In genomic region chr12:54202765-54203655, GRCm38 (mm10) we compare ENCODE assay signal across 8 mouse cellular contexts. TPM values are rescaled to one million over a fixed set of nuclear protein-coding genes. Genes with fewer than 3 reads are reported as not detected.
DNase-seq lines count a peak whose midpoint lies in the region; ATAC-seq and TF ChIP-seq lines count a peak whose summit lies in the region.

No protein-coding gene starts in this region.

- no peaks in the 10 kb centered on the region for H3K36me3 ChIP-seq in heart, embryonic 10.5 days
- H3K36me3 ChIP-seq in ES-E14 (ENCODE audit: control insufficient read depth, insufficient read depth, low read length, poor library complexity, severe bottlenecking) = no peaks in the 10 kb centered on the region
- H3K36me3 ChIP-seq in embryonic facial prominence, embryonic 13.5 days = no peaks in the 10 kb centered on the region
- no peaks in the 10 kb centered on the region for H3K36me3 ChIP-seq in hindbrain, embryonic 12.5 days
- H3K36me3 ChIP-seq in limb, embryonic 14.5 days (ENCODE audit: control insufficient read depth, insufficient read depth, low read length) = no peaks in the 10 kb centered on the region
- no peaks in the 10 kb centered on the region for H3K36me3 ChIP-seq in midbrain, embryonic 15.5 days (replicated peaks)

- in situ Hi-C loops in ES-E14 (cut with MboI; ENCODE audit: low sequenced_read_pairs in 2 of 2, unreplicated experiment in 2 of 2) = no loop called here

- peak overlapping the region; percentile 100 for H3K4me2 ChIP-seq in embryonic facial prominence, embryonic 13.5 days
- peak overlapping the region; percentile 100 for H3K4me2 ChIP-seq in hindbrain, embryonic 12.5 days (replicated peaks)
- H3K4me2 ChIP-seq in limb, embryonic 14.5 days (replicated peaks; ENCODE audit: low read depth, low read length, severe bottlenecking) = peak overlapping the region; percentile 98
- H3K4me2 ChIP-seq in midbrain, embryonic 15.5 days = peak overlapping the region; percentile 99

- WGBS in heart, embryonic 10.5 days = 1% methylated on average over 55 of the region's 55 CpGs
- 5% methylated on average over 55 of the region's 55 CpGs for WGBS in embryonic facial prominence, embryonic 13.5 days
- 2% methylated on average over 55 of the region's 55 CpGs for WGBS in hindbrain, embryonic 12.5 days
- WGBS in limb, embryonic 14.5 days = 3% methylated on average over 54 of the region's 55 CpGs
- WGBS in midbrain, embryonic 15.5 days = 4% methylated on average over 55 of the region's 55 CpGs

- no peak for TF ChIP-seq POLR2A in limb, embryonic 14.5 days (IDR thresholded peaks at IDR 0.05; ENCODE audit: borderline replicate concordance, extremely low read depth, insufficient read depth, insufficient read length)

- peaks cover 16% of the 10 kb centered on the region; the same call in 1 of the 2 replicates for H3K27me3 ChIP-seq in heart, embryonic 10.5 days (ENCODE audit: insufficient read depth, poor library complexity, severe bottlenecking)
- H3K27me3 ChIP-seq in embryonic facial prominence, embryonic 13.5 days = peaks cover 27% of the 10 kb centered on the region
- peaks cover 3% of the 10 kb centered on the region for H3K27me3 ChIP-seq in hindbrain, embryonic 12.5 days
- peaks cover 15% of the 10 kb centered on the region for H3K27me3 ChIP-seq in limb, embryonic 14.5 days (ENCODE audit: control insufficient read depth, insufficient read depth, low read length)
- H3K27me3 ChIP-seq in midbrain, embryonic 15.5 days (replicated peaks) = peaks cover 17% of the 10 kb centered on the region

- peak; percentile 80 for DNase-seq in heart, embryonic 10.5 days (ENCODE audit: low spot score)
- DNase-seq in heart, adult 8-10 months (ENCODE audit: low spot score) = no peak
- DNase-seq in ES-E14 (ENCODE audit: low read depth, low spot score) = no peak
- DNase-seq in limb, embryonic 14.5 days (ENCODE audit: low spot score) = no peak
- DNase-seq in testis, postnatal 14 days (ENCODE audit: low spot score) = peak; percentile 27

- peak overlapping the region; percentile 70 for H3K4me3 ChIP-seq in heart, embryonic 10.5 days
- H3K4me3 ChIP-seq in ES-E14 (ENCODE audit: insufficient read depth in 1 of 2, low read depth in 1 of 2, low read length in 2 of 2, poor library complexity in 1 of 2, severe bottlenecking in 1 of 2) = peak overlapping the region; percentile 73 to 76
- H3K4me3 ChIP-seq in embryonic facial prominence, embryonic 13.5 days = peak overlapping the region; percentile 65
- peak overlapping the region; percentile 51 for H3K4me3 ChIP-seq in hindbrain, embryonic 12.5 days
- H3K4me3 ChIP-seq in limb, embryonic 14.5 days (replicated peaks; ENCODE audit: low read length) = peak overlapping the region; percentile 64
- H3K4me3 ChIP-seq in midbrain, embryonic 15.5 days = peak overlapping the region; percentile 48

- H3K4me1 ChIP-seq in heart, embryonic 10.5 days = peaks cover 35% of the 10 kb centered on the region
- peaks cover 0 to 6% of the 10 kb centered on the region in 2 experiments; a peak in 1 of 4 replicates for H3K4me1 ChIP-seq in ES-E14 (ENCODE audit: control insufficient read depth in 2 of 2, insufficient read depth in 2 of 2, low read length in 2 of 2, poor library complexity in 1 of 2)
- H3K4me1 ChIP-seq in embryonic facial prominence, embryonic 13.5 days = peaks cover 42% of the 10 kb centered on the region
- peaks cover 31% of the 10 kb centered on the region for H3K4me1 ChIP-seq in hindbrain, embryonic 12.5 days
- H3K4me1 ChIP-seq in limb, embryonic 14.5 days (ENCODE audit: control insufficient read depth, insufficient read depth, low read length) = peaks cover 17% of the 10 kb centered on the region
- H3K4me1 ChIP-seq in midbrain, embryonic 15.5 days = peaks cover 22% of the 10 kb centered on the region

- H3K27ac ChIP-seq in heart, embryonic 10.5 days = peak overlapping the region; percentile 82
- no peak overlapping the region for H3K27ac ChIP-seq in ES-E14 (ENCODE audit: insufficient read depth, low read depth, low read length, poor library complexity, severe bottlenecking)
- H3K27ac ChIP-seq in embryonic facial prominence, embryonic 13.5 days = no peak overlapping the region
- no peak overlapping the region for H3K27ac ChIP-seq in hindbrain, embryonic 12.5 days
- no peak overlapping the region for H3K27ac ChIP-seq in limb, embryonic 14.5 days (replicated peaks; ENCODE audit: low read depth, low read length)
- no peak overlapping the region for H3K27ac ChIP-seq in midbrain, embryonic 15.5 days

- peak; percentile 40; the same call in 1 of the 2 replicates for ATAC-seq in embryonic facial prominence, embryonic 13.5 days (ENCODE audit: insufficient number of reproducible peaks, insufficient read depth, low FRiP score, low TSS enrichment, low read depth)
- peak; percentile 64 for ATAC-seq in hindbrain, embryonic 12.5 days (ENCODE audit: low FRiP score)
- ATAC-seq in limb, embryonic 14.5 days (ENCODE audit: low FRiP score, low read depth) = peak; percentile 45
- peak; percentile 68 for ATAC-seq in midbrain, embryonic 15.5 days (replicated peaks)

- peak overlapping the region; percentile 71 for H3K9ac ChIP-seq in ES-E14 (ENCODE audit: insufficient read depth, low read depth, low read length, poor library complexity, severe bottlenecking)
- H3K9ac ChIP-seq in embryonic facial prominence, embryonic 13.5 days = peak overlapping the region; percentile 79
- peak overlapping the region; percentile 64 for H3K9ac ChIP-seq in hindbrain, embryonic 12.5 days
- H3K9ac ChIP-seq in limb, embryonic 14.5 days (ENCODE audit: low read depth, low read length, severe bottlenecking) = peak overlapping the region; percentile 63
- H3K9ac ChIP-seq in midbrain, embryonic 15.5 days = peak overlapping the region; percentile 53

- no peaks in the 10 kb centered on the region for H3K9me3 ChIP-seq in heart, embryonic 10.5 days
- no peaks in the 10 kb centered on the region for H3K9me3 ChIP-seq in ES-E14 (ENCODE audit: control insufficient read depth, insufficient read depth, low read depth, low read length)
- no peaks in the 10 kb centered on the region for H3K9me3 ChIP-seq in embryonic facial prominence, embryonic 13.5 days
- no peaks in the 10 kb centered on the region for H3K9me3 ChIP-seq in hindbrain, embryonic 12.5 days (replicated peaks)
- no peaks in the 10 kb centered on the region for H3K9me3 ChIP-seq in limb, embryonic 14.5 days (ENCODE audit: control insufficient read depth, low read length)
- no peaks in the 10 kb centered on the region for H3K9me3 ChIP-seq in midbrain, embryonic 15.5 days

TF ChIP-seq in ES-E14, 5 proteins besides CTCF, POLR2A, EP300 and RAD21:
- TF ChIP-seq MAFK (IDR thresholded peaks at IDR 0.05; ENCODE audit: insufficient read depth, low read depth, low read length) = no peak

RNA-seq across cellular contexts. Expression of gene Egln3, which starts 0.7 kb away (rescaled TPM):
- 5.4 and 6.1 TPM in 2 replicates for polyA plus RNA-seq in heart, embryonic 10.5 days (2016; fragmentation: Nextera tagmentation; extraction: Ambion mirVana)
- total RNA-seq in heart, adult 8-10 months (2022) = 100 to 1,000 TPM in 2 of 4 experiments, 10 to 100 TPM in 2; 67.8 to 139 (median 92.1) TPM
- total RNA-seq in ES-E14 (2012; rRNA removed) = 3.9 and 6.0 TPM in 2 replicates
- 6.7 and 7.0 TPM in 2 replicates for polyA plus RNA-seq in embryonic facial prominence, embryonic 13.5 days (2015; fragmentation: Nextera tagmentation; extraction: Ambion mirVana)
- polyA plus RNA-seq in hindbrain, embryonic 12.5 days (2016; fragmentation: Nextera tagmentation; extraction: Ambion mirVana) = 6.2 and 7.3 TPM in 2 replicates
- 7.7 and 7.8 TPM in 2 replicates for polyA plus RNA-seq in limb, embryonic 14.5 days (2012; rRNA removed)
- polyA plus RNA-seq in limb, embryonic 14.5 days (2014; fragmentation: Nextera tagmentation; extraction: Ambion mirVana) = 5.6 and 7.1 TPM in 2 replicates
- 4.8 and 5.3 TPM in 2 replicates for polyA plus RNA-seq in midbrain, embryonic 15.5 days (2015; fragmentation: Nextera tagmentation; extraction: Ambion mirVana)

Comparison
In these comparisons a context has a peak if more than half of its experiments do, and no peak if none do; other contexts are left out.
1. DNase-seq: peak in heart, embryonic 10.5 days (single experiment) and testis, postnatal 14 days (single experiment); none in heart, adult 8-10 months (single experiment), ES-E14 (single experiment) and limb, embryonic 14.5 days (single experiment).
2. Peak in every context shown above with its lines, with median percentiles within 50 percentile points of each other: H3K4me3 ChIP-seq, H3K9ac ChIP-seq, ATAC-seq and H3K4me2 ChIP-seq.